Mouse (Mus musculus): ENCODE measurements at regions not wholly inside any gene's neighbourhood (a gene's known extent, or its start where the extent isn't known, plus 50 kb on each side); places are given as distances from the start of the nearest gene placed in this dataset.

- Histone ChIP-seq H3K4me1 (ENCODE audit: control insufficient read depth, insufficient read depth, low read length) (no peaks in the 10 kb centered on the region), H3K4me2 (ENCODE audit: low read depth) (no peak overlapping the region), H3K27ac (ENCODE audit: low read depth, low read length) (no peak overlapping the region), H3K9ac (ENCODE audit: low read length) (no peak overlapping the region), H3K9me3 (ENCODE audit: control insufficient read depth, low read length) (no peaks in the 10 kb centered on the region), H3K27me3 (ENCODE audit: control insufficient read depth, insufficient read depth, low read length) (no peaks in the 10 kb centered on the region), H3K36me3 (ENCODE audit: control insufficient read depth, insufficient read depth, low read length) (no peaks in the 10 kb centered on the region), H3K4me3 (ENCODE audit: low read depth, low read length) (no peak overlapping the region)
- ATAC-seq (ENCODE audit: insufficient read depth, low FRiP score, low TSS enrichment), result no peak
- 61% methylated on average over 4 of the region's 4 CpGs for WGBS
- no peak for DNase-seq (ENCODE audit: low spot score)
These were observed 199.7 kb upstream of the Nr4a3 start for GRCm38 (mm10) chr4:47845239-47845638.

- H3K9ac ChIP-seq (ENCODE audit: low read length), result no peak overlapping the region
- no peak for ATAC-seq (ENCODE audit: insufficient read depth, low FRiP score, low TSS enrichment)
- no peak overlapping the region for H3K27ac ChIP-seq (ENCODE audit: low read depth, low read length)
- H3K4me2 ChIP-seq (ENCODE audit: low read depth), result no peak overlapping the region
- 51% methylated on average over 12 of the region's 12 CpGs for WGBS
- no peaks in the 10 kb centered on the region for H3K36me3 ChIP-seq (ENCODE audit: control insufficient read depth, insufficient read depth, low read length)
- no peaks in the 10 kb centered on the region for H3K4me1 ChIP-seq (ENCODE audit: control insufficient read depth, insufficient read depth, low read length)
- H3K4me3 ChIP-seq (ENCODE audit: low read depth, low read length), result no peak overlapping the region
- H3K27me3 ChIP-seq (ENCODE audit: control insufficient read depth, insufficient read depth, low read length), result no peaks in the 10 kb centered on the region
- 0 out of 2 replicates have a peak, but pooled peaks cover 3% of the 10 kb centered on the region for H3K9me3 ChIP-seq (ENCODE audit: control insufficient read depth, low read length)
- DNase-seq (ENCODE audit: low spot score), result no peak
These were observed 198.3 kb upstream of the Nr4a3 start for GRCm38 (mm10) chr4:47846389-47847318.

- H3K9me3 ChIP-seq (ENCODE audit: control insufficient read depth, low read length), result no peaks in the 10 kb centered on the region
These were observed 183.8 kb upstream of the Nr4a3 start for GRCm38 (mm10) chr4:47861151-47861550.

GRCm38 (mm10) chr4:47870010-47870637 is 174.8 kb upstream of the Nr4a3 start:
- Histone ChIP-seq H3K4me1 (ENCODE audit: control insufficient read depth, insufficient read depth, low read length) (peaks cover 5% of the 10 kb centered on the region; the same call in 1 of the 2 replicates), H3K9me3 (ENCODE audit: control insufficient read depth, low read length) (no peaks in the 10 kb centered on the region), H3K9ac (ENCODE audit: low read length) (no peak overlapping the region), H3K27me3 (ENCODE audit: control insufficient read depth, insufficient read depth, low read length) (no peaks in the 10 kb centered on the region), H3K4me2 (ENCODE audit: low read depth) (no peak overlapping the region), H3K36me3 (ENCODE audit: control insufficient read depth, insufficient read depth, low read length) (no peaks in the 10 kb centered on the region), H3K27ac (ENCODE audit: low read depth, low read length) (peak overlapping the region; percentile 78), H3K4me3 (ENCODE audit: low read depth, low read length) (no peak overlapping the region)
- 67% methylated on average over 7 of the region's 7 CpGs for WGBS
- DNase-seq (ENCODE audit: low spot score) (no peak), ATAC-seq (ENCODE audit: insufficient read depth, low FRiP score, low TSS enrichment) (peak; percentile 69)

More at GRCm38 (mm10) chr4:47861151-47861550, 183.8 kb upstream of the Nr4a3 start:
- Histone ChIP-seq H3K27ac (ENCODE audit: low read depth, low read length) (no peak overlapping the region), H3K4me3 (ENCODE audit: low read depth, low read length) (no peak overlapping the region), H3K9ac (ENCODE audit: low read length) (no peak overlapping the region), H3K4me2 (ENCODE audit: low read depth) (no peak overlapping the region), H3K36me3 (ENCODE audit: control insufficient read depth, insufficient read depth, low read length) (no peaks in the 10 kb centered on the region), H3K4me1 (ENCODE audit: control insufficient read depth, insufficient read depth, low read length) (no peaks in the 10 kb centered on the region), H3K27me3 (ENCODE audit: control insufficient read depth, insufficient read depth, low read length) (no peaks in the 10 kb centered on the region)
- WGBS, result 24% methylated on average over 6 of the region's 6 CpGs
- ATAC-seq (ENCODE audit: insufficient read depth, low FRiP score, low TSS enrichment) (no peak), DNase-seq (ENCODE audit: low spot score) (no peak)

GRCm38 (mm10) chr4:47870638-47871019 is 174.3 kb upstream of the Nr4a3 start:
- DNase-seq (ENCODE audit: low spot score), result peak; percentile 50
- no peak overlapping the region for H3K9ac ChIP-seq (ENCODE audit: low read length)
- WGBS, result 18% methylated on average over 5 of the region's 5 CpGs
- H3K4me3 ChIP-seq (ENCODE audit: low read depth, low read length), result no peak overlapping the region
- H3K9me3 ChIP-seq (ENCODE audit: control insufficient read depth, low read length), result no peaks in the 10 kb centered on the region
- H3K4me1 ChIP-seq (ENCODE audit: control insufficient read depth, insufficient read depth, low read length), result peaks cover 5% of the 10 kb centered on the region; the same call in 1 of the 2 replicates
- peak; percentile 87 for ATAC-seq (ENCODE audit: insufficient read depth, low FRiP score, low TSS enrichment)
- no peaks in the 10 kb centered on the region for H3K36me3 ChIP-seq (ENCODE audit: control insufficient read depth, insufficient read depth, low read length)
- peak overlapping the region; percentile 78; the same call in 1 of the 2 replicates for H3K27ac ChIP-seq (ENCODE audit: low read depth, low read length)
- H3K27me3 ChIP-seq (ENCODE audit: control insufficient read depth, insufficient read depth, low read length), result no peaks in the 10 kb centered on the region
- H3K4me2 ChIP-seq (ENCODE audit: low read depth), result no peak overlapping the region

- H3K9ac ChIP-seq (ENCODE audit: low read length), result no peak overlapping the region
- no peaks in the 10 kb centered on the region for H3K4me1 ChIP-seq (ENCODE audit: control insufficient read depth, insufficient read depth, low read length)
- H3K27me3 ChIP-seq (ENCODE audit: control insufficient read depth, insufficient read depth, low read length), result no peaks in the 10 kb centered on the region
- H3K4me2 ChIP-seq (ENCODE audit: low read depth), result no peak overlapping the region
- H3K36me3 ChIP-seq (ENCODE audit: control insufficient read depth, insufficient read depth, low read length), result no peaks in the 10 kb centered on the region
- no peak for DNase-seq (ENCODE audit: low spot score)
- no peak for ATAC-seq (ENCODE audit: insufficient read depth, low FRiP score, low TSS enrichment)
- no peak overlapping the region for H3K27ac ChIP-seq (ENCODE audit: low read depth, low read length)
- no peak overlapping the region for H3K4me3 ChIP-seq (ENCODE audit: low read depth, low read length)
- 78% methylated on average over 9 of the region's 9 CpGs for WGBS
- H3K9me3 ChIP-seq (ENCODE audit: control insufficient read depth, low read length), result no peaks in the 10 kb centered on the region
These were observed 163.4 kb upstream of the Nr4a3 start for GRCm38 (mm10) chr4:47881560-47881959.

GRCm38 (mm10) chr4:47882076-47882475 is 162.9 kb upstream of the Nr4a3 start:
- H3K9me3 ChIP-seq (ENCODE audit: control insufficient read depth, low read length), result no peaks in the 10 kb centered on the region
- no peaks in the 10 kb centered on the region for H3K4me1 ChIP-seq (ENCODE audit: control insufficient read depth, insufficient read depth, low read length)
- ATAC-seq (ENCODE audit: insufficient read depth, low FRiP score, low TSS enrichment) (no peak), DNase-seq (ENCODE audit: low spot score) (no peak)
- WGBS, result 83% methylated on average over 10 of the region's 10 CpGs
- H3K4me2 ChIP-seq (ENCODE audit: low read depth), result no peak overlapping the region
- H3K36me3 ChIP-seq (ENCODE audit: control insufficient read depth, insufficient read depth, low read length), result no peaks in the 10 kb centered on the region
- no peak overlapping the region for H3K27ac ChIP-seq (ENCODE audit: low read depth, low read length)
- H3K9ac ChIP-seq (ENCODE audit: low read length), result no peak overlapping the region
- H3K4me3 ChIP-seq (ENCODE audit: low read depth, low read length), result no peak overlapping the region
- no peaks in the 10 kb centered on the region for H3K27me3 ChIP-seq (ENCODE audit: control insufficient read depth, insufficient read depth, low read length)

- H3K4me1 ChIP-seq (ENCODE audit: control insufficient read depth, insufficient read depth, low read length), result no peaks in the 10 kb centered on the region
- ATAC-seq (ENCODE audit: insufficient read depth, low FRiP score, low TSS enrichment) (no peak), DNase-seq (ENCODE audit: low spot score) (no peak)
- no peak overlapping the region for H3K27ac ChIP-seq (ENCODE audit: low read depth, low read length)
- no peaks in the 10 kb centered on the region for H3K27me3 ChIP-seq (ENCODE audit: control insufficient read depth, insufficient read depth, low read length)
- no peaks in the 10 kb centered on the region for H3K36me3 ChIP-seq (ENCODE audit: control insufficient read depth, insufficient read depth, low read length)
- no peak overlapping the region for H3K9ac ChIP-seq (ENCODE audit: low read length)
- H3K4me2 ChIP-seq (ENCODE audit: low read depth), result no peak overlapping the region
- no peak overlapping the region for H3K4me3 ChIP-seq (ENCODE audit: low read depth, low read length)
- H3K9me3 ChIP-seq (ENCODE audit: control insufficient read depth, low read length), result no peaks in the 10 kb centered on the region
- 45% methylated on average over 7 of the region's 7 CpGs for WGBS
These were observed 145.4 kb upstream of the Nr4a3 start for GRCm38 (mm10) chr4:47899579-47899978.
